Mouse (Mus musculus) limb, embryonic 14.5 days (tissue): ENCODE data around the gene Duox1. TPM values are rescaled to one million over a fixed set of nuclear protein-coding genes. Genes with fewer than 3 reads are reported as not detected.

Source experiments
- ATAC-seq: fragments of 200-750 bp; cut with Nextera tagmentation; 2 replicates; pipeline ENCODE4 v1.8.0; 2017; ENCODE audit warnings: low read depth, moderate number of reproducible peaks, moderate TSS enrichment; ENCODE audit not compliant: low FRiP score
- DNase-seq: peaks from one replicate; pipeline ENCODE4 v3.0.0-alpha.2; 2015; ENCODE audit warnings: low spot score
- H3K27ac ChIP-seq: fragments of 300-500 bp; sonication (generic); replicated peaks from 2 replicates; pipeline ENCODE4 v1.5.1; 2014; ENCODE audit warnings: low read depth, mild to moderate bottlenecking, low read length, moderate library complexity, mixed read lengths
- H3K27me3 ChIP-seq: fragments of 300-500 bp; sonication (generic); 2 replicates; pipeline ENCODE4 v1.6.1; 2014; ENCODE audit warnings: low read length, mixed read lengths; ENCODE audit not compliant: control insufficient read depth, insufficient read depth
- H3K36me3 ChIP-seq: fragments of 300-500 bp; sonication (generic); 2 replicates; pipeline ENCODE4 v1.6.1; 2014; ENCODE audit warnings: mild to moderate bottlenecking, low read length, moderate library complexity, mixed read lengths; ENCODE audit not compliant: control insufficient read depth, insufficient read depth
- H3K4me1 ChIP-seq: fragments of 300-500 bp; sonication (generic); 2 replicates; pipeline ENCODE4 v1.6.1; 2014; ENCODE audit warnings: antibody characterized with exemption, low read length, mixed read lengths; ENCODE audit not compliant: control insufficient read depth, insufficient read depth
- H3K4me2 ChIP-seq: fragments of 300-500 bp; sonication (generic); replicated peaks from 2 replicates; pipeline ENCODE4 v1.6.1; 2014; ENCODE audit warnings: low read depth, mild to moderate bottlenecking, low read length, moderate library complexity; ENCODE audit not compliant: severe bottlenecking
- H3K4me3 ChIP-seq: fragments of 300-500 bp; sonication (generic); replicated peaks from 2 replicates; pipeline ENCODE4 v1.5.1; 2014; ENCODE audit warnings: low read length
- H3K9ac ChIP-seq: fragments of 300-500 bp; sonication (generic); 2 replicates; pipeline ENCODE4 v1.6.1; 2014; ENCODE audit warnings: mild to moderate bottlenecking, low read depth, low read length, moderate library complexity; ENCODE audit not compliant: severe bottlenecking
- H3K9me3 ChIP-seq: fragments of 300-500 bp; sonication (generic); 2 replicates; pipeline ENCODE4 v1.6.1; 2016; ENCODE audit warnings: low read length; ENCODE audit not compliant: control insufficient read depth
- POLR2A ChIP-seq: fragments of 200-500 bp; IDR thresholded peaks from 2 replicates; pipeline ENCODE4 v1.8.0; 2012; ENCODE audit warnings: inconsistent platforms, mild to moderate bottlenecking, moderate library complexity, borderline replicate concordance; ENCODE audit not compliant: insufficient read depth, insufficient read length; ENCODE audit errors: extremely low read depth
- WGBS: fragments of 180-500 bp; shearing (Covaris S2); extraction: QIAGEN DNeasy Blood & Tissue Kit; methylation state at CpG from one replicate; pipeline ENCODE4 v1.1.7; 2014; 5-methylcytosine and 5-hydroxymethylcytosine counted together
- polyA plus RNA-seq, 2 experiments: library from polyadenylated mRNA; depleted of rRNA in 1 of 2; stranded (reverse) in 1 of 2; unstranded in 1 of 2; fragments of >200 nt; fragmentation: Nextera tagmentation in 1 of 2; extraction: Ambion mirVana in 1 of 2; gene quantifications; 2 replicates each; pipeline versions ENCODE4 v1.2.1 to v1.2.3; 2012 to 2014

The Duox1 gene
- polyA plus RNA-seq, 2 experiments = 1.2 to 1.6 TPM

DNA sequence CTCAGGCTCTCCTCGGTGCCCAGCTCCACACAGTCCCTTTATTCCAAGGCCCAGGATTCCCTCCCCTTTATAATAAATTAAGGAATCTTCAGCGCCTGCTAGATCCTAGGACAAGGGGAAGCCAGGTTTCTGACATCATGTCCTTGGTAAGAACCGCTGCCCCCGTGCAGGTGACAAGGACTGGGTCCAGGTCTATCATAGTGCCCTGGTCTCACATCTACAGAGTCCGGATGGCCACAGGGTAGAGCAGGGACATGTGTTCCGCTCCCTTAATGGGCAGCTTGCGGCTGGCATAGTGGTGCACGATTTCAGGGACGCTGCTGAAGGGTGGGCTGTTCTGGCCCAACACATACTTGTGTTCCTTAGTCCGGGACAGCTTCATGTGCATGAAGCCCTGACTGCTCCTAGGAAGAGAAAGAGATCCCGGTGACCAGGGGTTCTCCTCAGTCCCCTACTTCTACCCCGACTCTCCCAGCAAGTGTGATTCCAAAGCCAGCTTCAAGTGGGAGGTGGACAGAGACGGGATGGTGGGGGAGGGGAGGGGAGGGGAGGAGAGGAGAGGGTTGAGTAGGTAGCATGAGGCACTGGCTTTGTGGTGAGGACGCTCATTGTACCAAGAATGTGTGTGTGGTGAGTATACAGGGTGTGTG lies 33.8 kb downstream of the Duox1 start:
- Histone ChIP-seq H3K9me3 (no peaks in the 10 kb centered on the region), H3K4me3 (peak overlapping the region; percentile 58), H3K4me2 (peak overlapping the region; percentile 76), H3K27me3 (no peaks in the 10 kb centered on the region), H3K27ac (peak overlapping the region; percentile 99), H3K36me3 (peaks cover 21% of the 10 kb centered on the region), H3K4me1 (peaks cover 18% of the 10 kb centered on the region), H3K9ac (peak overlapping the region; percentile 89)
- ATAC-seq = peak; percentile 37
- no peak for TF ChIP-seq POLR2A
- WGBS = 10% methylated on average over 14 of the region's 14 CpGs
- no peak for DNase-seq

DNA sequence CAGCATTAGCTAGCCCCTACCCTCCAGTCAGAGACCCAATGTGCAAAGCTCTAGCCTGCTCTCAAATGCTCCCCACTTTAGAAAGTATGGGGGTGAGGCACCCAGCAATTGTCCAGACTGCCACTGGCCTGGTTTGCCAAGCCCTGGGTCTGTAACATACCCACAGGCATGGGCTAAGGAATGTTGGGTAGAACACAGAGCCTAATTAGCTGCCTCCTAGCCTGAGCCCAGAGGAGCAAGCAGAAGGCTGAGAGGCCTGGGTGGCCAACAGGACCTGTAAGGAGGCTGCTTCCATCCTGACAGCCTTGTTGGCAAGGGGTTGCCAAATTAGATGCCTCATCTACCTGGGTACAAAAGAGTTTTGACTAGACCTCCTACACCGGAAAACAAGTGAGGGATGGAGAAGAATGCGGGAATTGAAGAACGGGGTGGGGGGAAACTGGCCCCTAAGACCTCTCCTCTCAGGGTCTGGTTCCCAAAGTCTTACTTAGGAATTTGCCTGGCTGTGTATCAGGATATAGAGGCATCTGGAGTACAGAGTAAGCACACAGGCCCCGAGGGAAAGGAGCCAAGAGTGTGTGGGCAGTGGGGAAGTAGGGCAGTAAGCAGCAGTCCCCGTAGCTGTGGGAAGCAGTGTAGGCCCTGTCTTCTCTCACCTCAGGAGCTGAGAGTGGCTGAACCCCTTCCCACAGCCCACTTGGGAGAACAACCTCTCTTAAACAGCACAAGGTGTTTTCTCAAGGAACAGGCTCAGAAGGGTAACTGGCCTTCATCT lies 35.9 kb downstream of the Duox1 start:
- Histone ChIP-seq H3K36me3 (peaks cover 35% of the 10 kb centered on the region), H3K9me3 (no peaks in the 10 kb centered on the region), H3K27ac (peak overlapping the region; percentile 15; the same call in 1 of the 2 replicates), H3K27me3 (no peaks in the 10 kb centered on the region), H3K9ac (no peak overlapping the region), H3K4me1 (peaks cover 18% of the 10 kb centered on the region), H3K4me2 (no peak overlapping the region), H3K4me3 (no peak overlapping the region)
- ATAC-seq (no peak), DNase-seq (no peak)
- 62% methylated on average over 5 of the region's 5 CpGs for WGBS
- no peak for TF ChIP-seq POLR2A

DNA sequence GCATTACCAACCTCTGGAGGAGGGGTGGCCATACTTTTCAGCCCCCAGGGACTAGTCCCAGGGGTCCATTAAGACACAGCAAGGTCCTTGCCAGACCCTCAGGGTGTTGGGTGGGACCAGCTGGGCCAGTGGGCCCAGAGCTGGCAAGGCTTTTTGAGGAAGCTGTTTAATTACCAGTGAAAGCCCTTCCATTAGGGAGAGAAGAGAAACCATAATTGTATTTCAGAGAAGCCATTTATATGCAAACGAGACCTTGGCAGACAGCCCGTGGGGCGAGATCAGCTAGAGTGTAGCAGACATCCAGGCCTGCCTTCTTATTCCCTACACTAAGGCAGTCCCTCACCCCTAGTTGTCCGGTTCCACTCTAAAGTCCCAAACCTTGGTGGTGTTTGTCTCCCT lies 36.5 kb downstream of the Duox1 start:
- DNase-seq = no peak

GRCm38 (mm10) chr2:122352992-122353391 lies 37.5 kb downstream of the Duox1 start:
- Histone ChIP-seq H3K27me3 (no peaks in the 10 kb centered on the region), H3K4me3 (no peak overlapping the region), H3K9me3 (no peaks in the 10 kb centered on the region), H3K9ac (no peak overlapping the region), H3K27ac (no peak overlapping the region), H3K36me3 (peaks cover 47% of the 10 kb centered on the region), H3K4me2 (no peak overlapping the region), H3K4me1 (peaks cover 15% of the 10 kb centered on the region)
- DNase-seq (no peak), ATAC-seq (no peak)
- no peak for TF ChIP-seq POLR2A
- 82% methylated on average over 6 of the region's 6 CpGs for WGBS

More for the DNA sequence above, 36.5 kb downstream of the Duox1 start:
- no peak for TF ChIP-seq POLR2A
- Histone ChIP-seq H3K36me3 (peaks cover 38% of the 10 kb centered on the region), H3K27me3 (no peaks in the 10 kb centered on the region), H3K4me3 (no peak overlapping the region), H3K27ac (peak overlapping the region; percentile 15; the same call in 1 of the 2 replicates), H3K4me2 (no peak overlapping the region), H3K9me3 (no peaks in the 10 kb centered on the region), H3K4me1 (peaks cover 18% of the 10 kb centered on the region), H3K9ac (no peak overlapping the region)
- ATAC-seq = no peak
- WGBS = 59% methylated on average over 4 of the region's 4 CpGs

DNA sequence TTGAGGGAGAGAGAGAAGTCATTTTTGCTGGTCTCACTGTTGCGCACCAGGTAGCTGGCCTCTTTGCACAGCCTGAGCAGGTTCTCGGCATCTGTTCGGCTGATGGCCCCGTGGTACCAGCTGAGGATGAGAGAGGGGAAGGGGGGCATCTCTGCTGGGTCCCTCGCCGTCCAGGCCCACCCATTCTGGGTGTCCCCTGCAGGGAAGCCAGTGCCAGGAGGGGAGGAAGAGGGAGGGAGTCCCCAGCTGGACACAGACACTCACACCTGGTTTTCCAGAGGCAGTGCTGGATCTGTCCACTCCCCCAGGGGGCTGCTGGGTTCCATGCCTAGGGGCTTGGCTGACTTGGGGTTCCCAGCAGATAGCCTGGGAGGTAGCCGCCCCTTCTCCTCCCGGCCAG lies 38.3 kb downstream of the Duox1 start:
- peaks cover 52% of the 10 kb centered on the region for H3K36me3 ChIP-seq
- no peak overlapping the region for H3K27ac ChIP-seq
- no peaks in the 10 kb centered on the region for H3K27me3 ChIP-seq
- DNase-seq = no peak
- no peak overlapping the region for H3K9ac ChIP-seq
- no peak for TF ChIP-seq POLR2A
- H3K4me2 ChIP-seq = no peak overlapping the region
- 79% methylated on average over 8 of the region's 8 CpGs for WGBS
- no peaks in the 10 kb centered on the region for H3K9me3 ChIP-seq
- ATAC-seq = no peak
- H3K4me3 ChIP-seq = no peak overlapping the region
- H3K4me1 ChIP-seq = peaks cover 11% of the 10 kb centered on the region
